Mouse (Mus musculus) liver, postnatal 0 days (tissue): Measurements from ENCODE around the gene 1700102P08Rik. TPM values are rescaled to one million over a fixed set of nuclear protein-coding genes. Genes with fewer than 3 reads are reported as not detected.

Experiments used
- ATAC-seq: fragments of 200-750 bp; cut with Nextera tagmentation; 2 replicates; pipeline ENCODE4 v1.8.0; 2017; ENCODE audit warnings: mild to moderate bottlenecking, moderate library complexity
- DNase-seq: peaks from one replicate; pipeline ENCODE4 v3.0.0-alpha.2; 2016
- H3K27ac ChIP-seq: fragments of 300-500 bp; sonication (generic); 2 replicates; pipeline ENCODE4 v1.5.1; 2014; ENCODE audit warnings: antibody characterized with exemption, moderate library complexity, mild to moderate bottlenecking, low read depth
- H3K27me3 ChIP-seq: fragments of 300-500 bp; sonication (generic); 2 replicates; pipeline ENCODE4 v1.6.1; 2014; ENCODE audit warnings: low read length, control low read depth, mixed read lengths; ENCODE audit not compliant: insufficient read depth
- H3K36me3 ChIP-seq: fragments of 300-500 bp; sonication (generic); replicated peaks from 2 replicates; pipeline ENCODE4 v1.6.1; 2014; ENCODE audit warnings: mild to moderate bottlenecking, control low read depth, low read length, moderate library complexity, mixed read lengths; ENCODE audit not compliant: insufficient read depth
- H3K4me1 ChIP-seq: fragments of 300-500 bp; sonication (generic); 2 replicates; pipeline ENCODE4 v1.6.1; 2014; ENCODE audit warnings: antibody characterized with exemption, mild to moderate bottlenecking, control low read depth; ENCODE audit not compliant: insufficient read depth
- H3K4me2 ChIP-seq: fragments of 300-500 bp; sonication (generic); 2 replicates; pipeline ENCODE4 v1.6.1; 2014; ENCODE audit warnings: low read depth, mild to moderate bottlenecking, low read length, moderate library complexity, mixed read lengths
- H3K4me3 ChIP-seq: fragments of 300-500 bp; sonication (generic); 2 replicates; pipeline ENCODE4 v1.5.1; 2014; ENCODE audit warnings: low read depth, low read length
- H3K9ac ChIP-seq: fragments of 300-500 bp; sonication (generic); replicated peaks from 2 replicates; pipeline ENCODE4 v1.6.1; 2014; ENCODE audit warnings: mild to moderate bottlenecking, moderate library complexity
- H3K9me3 ChIP-seq: fragments of 300-500 bp; sonication (generic); 2 replicates; pipeline ENCODE4 v1.6.1; 2016; ENCODE audit warnings: mild to moderate bottlenecking, control low read depth, low read length, mixed read lengths
- CTCF ChIP-seq: sonication (generic); IDR thresholded peaks from 2 replicates; pipeline ENCODE4 v1.5.1; 2016; ENCODE audit warnings: antibody characterized with exemption, low read depth
- EP300 ChIP-seq: IDR thresholded peaks from 2 replicates; pipeline ENCODE4 v1.6.1; 2016; ENCODE audit warnings: antibody characterized with exemption, low read depth, mild to moderate bottlenecking
- whole genome bisulfite sequencing: fragments of 180-500 bp; shearing (Covaris S2); extraction: QIAGEN DNeasy Blood & Tissue Kit; methylation state at CpG from one replicate; pipeline ENCODE4 v1.1.7; 2014; ENCODE audit not compliant: insufficient replicate concordance; 5-methylcytosine and 5-hydroxymethylcytosine counted together
- polyA plus RNA-seq: library from polyadenylated mRNA; unstranded; fragments of >200 nt; fragmentation: Nextera tagmentation; extraction: Ambion mirVana; gene quantifications from 2 replicates; pipeline ENCODE4 v1.2.1, GENCODE M21; 2015

Gene 1700102P08Rik
- polyA plus RNA-seq, 1 experiment from 2014 or later: 0.14 TPM

DNA sequence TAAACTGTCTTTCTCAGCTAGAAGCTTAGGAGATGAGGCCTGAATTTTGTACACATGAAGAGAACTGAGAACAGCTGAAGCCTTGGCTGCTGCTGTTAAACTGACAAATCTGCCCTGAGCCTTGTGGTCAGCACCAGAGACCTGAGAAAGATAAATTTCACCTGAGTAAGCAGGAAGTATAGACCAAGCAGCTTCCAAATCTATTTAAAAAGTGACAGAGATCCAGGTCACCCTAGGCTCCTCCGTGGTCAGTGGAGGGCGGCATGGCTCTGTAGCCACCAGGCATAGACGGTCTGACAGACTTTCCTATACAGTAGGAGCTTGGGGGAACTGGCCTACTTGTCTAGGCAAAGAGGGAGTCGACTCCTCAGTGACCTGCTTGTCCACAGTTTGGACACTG is 5.8 kb upstream of the 1700102P08Rik start:
- H3K27ac ChIP-seq: no peak overlapping the region
- ATAC-seq (no peak), DNase-seq (no peak)
- H3K4me2 ChIP-seq: no peak overlapping the region
- no peak overlapping the region for H3K9ac ChIP-seq
- H3K4me1 ChIP-seq: no peaks in the 10 kb centered on the region
- 86% methylated on average over 4 of the region's 4 CpGs for WGBS
- TF ChIP-seq EP300 (no peak), CTCF (no peak)
- H3K4me3 ChIP-seq: no peak overlapping the region
- H3K9me3 ChIP-seq: no peaks in the 10 kb centered on the region
- H3K27me3 ChIP-seq: no peaks in the 10 kb centered on the region
- H3K36me3 ChIP-seq: peaks cover 84% of the 10 kb centered on the region

GRCm38 (mm10) chr9:108388601-108389000 is 4.0 kb upstream of the 1700102P08Rik start:
- peaks cover 80% of the 10 kb centered on the region for H3K36me3 ChIP-seq
- 91% methylated on average over 10 of the region's 10 CpGs for WGBS

GRCm38 (mm10) chr9:108389220-108389619 is 3.4 kb upstream of the 1700102P08Rik start:
- Histone ChIP-seq H3K4me2 (no peak overlapping the region), H3K9me3 (no peaks in the 10 kb centered on the region), H3K4me3 (no peak overlapping the region), H3K27me3 (no peaks in the 10 kb centered on the region), H3K9ac (no peak overlapping the region), H3K36me3 (peaks cover 74% of the 10 kb centered on the region), H3K4me1 (no peaks in the 10 kb centered on the region), H3K27ac (no peak overlapping the region)
- 79% methylated on average over 6 of the region's 6 CpGs for WGBS
- TF ChIP-seq CTCF (no peak), EP300 (no peak)
- DNase-seq: no peak
- no peak for ATAC-seq

More at GRCm38 (mm10) chr9:108388601-108389000, 4.0 kb upstream of the 1700102P08Rik start:
- Histone ChIP-seq H3K4me2 (no peak overlapping the region), H3K9ac (no peak overlapping the region), H3K9me3 (no peaks in the 10 kb centered on the region), H3K27ac (no peak overlapping the region), H3K4me1 (no peaks in the 10 kb centered on the region), H3K27me3 (no peaks in the 10 kb centered on the region), H3K4me3 (no peak overlapping the region)
- no peak for ATAC-seq
- TF ChIP-seq EP300: no peak
- TF ChIP-seq CTCF: no peak
- DNase-seq: no peak

DNA sequence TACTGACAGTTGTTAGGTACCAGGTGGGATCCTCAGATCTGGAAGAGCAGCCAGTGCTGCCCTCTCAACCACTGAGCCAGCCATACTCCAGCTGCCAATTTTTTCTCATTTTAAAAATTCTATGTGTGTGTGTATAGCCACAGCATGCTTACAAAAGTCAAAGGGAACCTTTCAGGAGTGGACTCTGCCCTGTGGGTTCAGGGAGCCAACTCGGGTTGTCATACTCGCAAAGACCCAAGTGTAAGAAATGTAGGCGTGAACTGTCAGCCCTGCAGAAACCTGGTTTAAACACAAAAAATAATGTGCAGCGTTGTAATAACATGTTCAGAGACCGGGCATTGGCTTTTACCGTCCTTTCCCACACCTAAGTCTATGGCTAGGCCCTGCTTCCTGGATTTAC is 1.6 kb downstream of the 1700102P08Rik start:
- no peak for ATAC-seq
- Histone ChIP-seq H3K27ac (no peak overlapping the region), H3K4me3 (no peak overlapping the region), H3K9me3 (no peaks in the 10 kb centered on the region), H3K4me2 (no peak overlapping the region), H3K27me3 (no peaks in the 10 kb centered on the region), H3K36me3 (peaks cover 28% of the 10 kb centered on the region), H3K9ac (no peak overlapping the region), H3K4me1 (no peaks in the 10 kb centered on the region)
- WGBS: 83% methylated on average over 6 of the region's 6 CpGs
- DNase-seq: no peak
- TF ChIP-seq CTCF (no peak), EP300 (no peak)

GRCm38 (mm10) chr9:108395427-108395826 is 2.8 kb downstream of the 1700102P08Rik start:
- H3K9me3 ChIP-seq: no peaks in the 10 kb centered on the region
- no peaks in the 10 kb centered on the region for H3K4me1 ChIP-seq
- WGBS: 90% methylated on average over 1 of the region's 1 CpGs
- no peak overlapping the region for H3K4me2 ChIP-seq
- no peak overlapping the region for H3K4me3 ChIP-seq
- no peaks in the 10 kb centered on the region for H3K27me3 ChIP-seq
- DNase-seq: no peak
- no peak overlapping the region for H3K9ac ChIP-seq
- ATAC-seq: no peak
- H3K36me3 ChIP-seq: peaks cover 20% of the 10 kb centered on the region
- TF ChIP-seq CTCF (no peak), EP300 (no peak)
- H3K27ac ChIP-seq: no peak overlapping the region

DNA sequence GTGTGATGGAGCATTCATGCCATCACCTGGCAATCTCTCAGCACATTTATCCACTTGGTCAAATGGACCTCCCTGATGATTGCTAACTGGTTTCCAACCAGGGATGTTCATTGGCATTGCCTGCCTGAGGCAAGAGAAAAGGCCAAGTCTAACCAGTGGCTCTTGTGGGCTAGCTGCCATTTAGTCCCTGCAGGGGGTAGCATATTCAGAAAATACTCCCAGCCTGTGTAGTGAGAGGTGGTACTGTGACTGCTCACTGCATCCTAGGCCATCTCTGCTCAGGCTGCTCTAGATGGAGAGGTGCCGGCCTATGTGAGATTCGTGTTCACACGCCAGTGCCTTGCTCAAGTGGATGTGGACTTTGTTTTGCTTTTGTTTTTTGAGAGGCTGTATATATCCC is 5.7 kb downstream of the 1700102P08Rik start:
- Histone ChIP-seq H3K27ac (no peak overlapping the region), H3K9me3 (no peaks in the 10 kb centered on the region), H3K27me3 (no peaks in the 10 kb centered on the region), H3K4me1 (no peaks in the 10 kb centered on the region), H3K36me3 (no peaks in the 10 kb centered on the region), H3K4me3 (no peak overlapping the region), H3K4me2 (no peak overlapping the region), H3K9ac (no peak overlapping the region)
- TF ChIP-seq CTCF (no peak), EP300 (no peak)
- DNase-seq (no peak), ATAC-seq (no peak)
- WGBS: 93% methylated on average over 3 of the region's 3 CpGs
